Mouse (Mus musculus): ENCODE measurements around the gene Lrp2.

DNA sequence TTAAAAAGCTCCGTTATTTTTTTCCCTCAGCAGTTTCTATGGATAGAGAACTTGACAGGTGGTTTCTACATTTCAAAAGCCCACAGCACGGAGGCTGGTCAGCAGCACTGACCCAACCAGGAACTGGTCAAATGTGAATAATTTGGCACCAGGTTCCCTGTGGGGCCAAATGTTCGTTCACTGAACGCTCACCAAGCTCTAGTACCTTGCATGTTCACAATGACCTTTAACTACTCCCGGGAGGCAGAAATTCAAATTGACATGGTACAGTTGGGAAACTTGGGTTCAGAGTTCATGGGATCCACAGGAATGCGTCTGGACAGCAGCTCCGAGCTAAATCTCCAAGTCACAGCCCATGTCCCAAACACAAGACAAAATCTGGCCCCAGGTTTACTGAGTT lies 19.6 kb downstream of the Lrp2 start:
- TF ChIP-seq CTCF (IDR thresholded peaks at IDR 0.05; ENCODE audit: borderline replicate concordance, insufficient read depth, low read depth, low read length), result no peak
- no peak for TF ChIP-seq POLR2A (IDR thresholded peaks at IDR 0.05; ENCODE audit: borderline replicate concordance, insufficient read depth, low read length)
